Mouse (Mus musculus): ENCODE results near the gene Cmip. TPM values are rescaled to one million over a fixed set of nuclear protein-coding genes. Genes with fewer than 3 reads are reported as not detected.

The Cmip gene
- total RNA-seq (2021), result 100 to 1,000 TPM; 330 to 332 TPM
- long read RNA-seq, experiment 1, transcript Cmip-202 (21 exons, 2,408 nt), result major isoform, 13 of 28 reads
- long read RNA-seq, experiment 1, partial matches to known transcripts, result 7 of 28 reads
- long read RNA-seq, experiment 1, other reads (novel, unspliced or antisense), result 8 of 28 reads
- long read RNA-seq, experiment 2, transcript Cmip-202 (21 exons, 2,408 nt), result major isoform, 14 of 28 reads
- long read RNA-seq, experiment 2, partial matches to known transcripts, result 9 of 28 reads
- long read RNA-seq, experiment 2, other reads (novel, unspliced or antisense), result 5 of 28 reads

DNA sequence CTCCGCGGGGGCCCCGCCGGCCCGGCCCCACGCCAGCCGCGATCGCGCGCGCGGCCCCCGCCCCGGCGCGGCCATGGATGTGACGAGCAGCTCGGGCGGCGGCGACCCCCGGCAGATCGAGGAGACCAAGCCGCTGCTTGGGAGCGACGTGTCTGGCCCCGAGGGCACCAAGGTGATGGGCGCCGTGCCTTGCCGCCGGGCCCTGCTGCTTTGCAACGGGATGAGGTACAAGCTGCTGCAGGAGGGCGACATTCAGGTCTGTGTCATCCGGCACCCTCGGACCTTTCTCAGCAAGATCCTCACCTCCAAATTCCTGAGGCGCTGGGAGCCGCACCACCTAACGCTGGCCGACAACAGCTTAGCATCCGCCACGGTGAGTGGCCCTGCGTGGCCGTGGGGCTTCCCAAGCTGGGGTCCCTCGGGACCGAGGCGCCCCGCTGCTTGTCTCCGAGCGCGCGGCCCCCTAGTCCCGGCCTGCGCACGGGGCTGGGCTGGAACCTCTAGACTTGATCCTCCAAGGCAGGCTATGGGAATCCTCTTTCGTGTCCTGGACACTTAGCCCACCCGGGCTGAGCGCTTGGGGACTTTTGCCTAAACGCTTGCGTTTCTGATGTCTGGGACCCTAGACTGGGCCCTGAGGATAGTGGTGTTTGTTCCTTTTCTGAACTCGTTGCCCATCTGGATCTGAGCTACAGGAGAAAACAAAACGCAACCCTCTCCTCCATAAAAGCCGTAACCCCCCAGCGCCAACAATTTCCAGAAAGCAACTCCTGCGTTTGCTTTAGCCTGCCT lies at the start of gene Cmip:
Gene Cmip (plus strand): TSS at position 36 of the 792 bp plus-strand sequence.
- peak in 1 of 2 experiments; percentile 54 for DNase-seq (ENCODE audit: low spot score in 2 of 2)

DNA sequence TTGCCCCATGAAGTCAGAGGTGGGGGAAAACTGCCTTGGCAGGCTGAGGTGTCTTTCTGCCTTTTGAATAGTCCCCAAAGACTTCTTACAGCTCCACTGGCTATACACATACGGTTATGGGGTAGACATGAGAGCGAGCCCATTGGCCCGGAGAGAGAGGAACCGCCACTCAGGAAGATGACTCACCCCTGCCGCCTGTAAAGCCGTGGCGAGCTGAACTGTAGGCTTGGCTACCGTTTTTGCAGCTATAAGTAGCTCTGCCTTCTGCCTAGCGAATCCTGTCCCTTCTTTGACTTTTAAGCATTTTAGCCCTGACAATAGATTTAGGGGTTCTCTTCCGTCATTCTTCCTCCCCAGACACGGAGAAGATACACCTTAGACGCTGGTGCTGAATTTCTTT lies 47.7 kb upstream of the Cmip start:
- DNase-seq (ENCODE audit: low spot score in 2 of 2), result no peak

DNA sequence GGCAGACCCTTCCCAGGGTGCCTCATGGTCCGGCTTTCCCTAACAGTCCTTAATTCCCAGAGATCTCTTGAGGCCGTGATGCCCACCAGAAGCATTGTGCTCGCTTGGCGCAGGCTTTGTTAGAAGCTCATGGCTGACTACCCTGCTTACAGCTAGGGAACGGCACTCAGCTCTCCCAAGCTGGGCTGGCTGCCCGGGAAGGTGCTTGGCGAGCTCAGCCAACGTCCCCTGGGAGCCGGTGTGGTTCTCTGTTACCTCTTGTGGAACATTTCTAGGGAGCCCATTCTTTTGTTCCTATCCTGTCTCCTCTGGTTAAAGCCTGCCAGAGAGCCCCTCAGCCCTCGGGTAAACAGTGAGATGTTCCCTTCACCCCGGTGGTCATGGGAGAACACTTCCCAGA lies 44.8 kb upstream of the Cmip start:
- no peak for DNase-seq (ENCODE audit: low spot score in 2 of 2)

DNA sequence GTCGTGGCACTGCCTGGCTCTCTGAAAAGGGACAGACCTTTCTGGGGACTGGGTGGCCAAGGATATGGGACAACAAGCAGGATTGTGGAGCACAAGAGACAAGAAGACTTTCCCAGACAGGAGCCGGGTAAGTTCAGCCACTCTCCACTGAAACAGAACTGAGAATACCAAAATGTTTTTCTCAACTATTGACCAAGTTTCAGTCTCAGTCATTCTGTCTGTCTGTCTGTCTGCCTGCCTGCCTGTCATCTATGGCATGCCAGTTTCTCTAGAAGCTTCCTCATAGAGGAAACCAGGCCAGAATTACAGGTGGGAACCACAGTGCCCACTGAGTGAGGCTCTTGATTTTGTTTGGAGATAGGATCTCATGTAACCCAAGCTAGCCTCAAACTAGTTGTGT lies 39.1 kb upstream of the Cmip start:
- DNase-seq (ENCODE audit: low spot score in 2 of 2), result no peak

DNA sequence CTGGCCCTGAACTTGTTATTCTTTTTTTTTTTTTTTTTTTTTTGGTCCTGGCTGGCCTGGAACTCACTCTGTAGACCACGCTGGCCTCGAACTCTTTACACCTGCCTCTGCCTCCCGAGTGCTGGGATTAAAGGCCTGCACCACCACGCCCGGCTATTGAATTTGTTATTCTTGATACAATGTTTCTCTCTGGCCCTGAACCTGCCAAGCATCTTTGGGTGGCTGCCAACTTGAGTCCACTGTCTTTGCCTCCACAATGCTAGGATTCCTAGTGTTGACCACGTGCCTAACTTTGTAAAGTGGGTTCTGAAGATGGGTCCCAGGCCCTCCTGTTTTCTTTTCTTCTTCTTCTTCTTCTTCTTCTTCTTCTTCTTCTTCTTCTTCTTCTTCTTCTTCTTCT lies 34.5 kb upstream of the Cmip start:
- no peak for DNase-seq (ENCODE audit: low spot score in 2 of 2)

DNA sequence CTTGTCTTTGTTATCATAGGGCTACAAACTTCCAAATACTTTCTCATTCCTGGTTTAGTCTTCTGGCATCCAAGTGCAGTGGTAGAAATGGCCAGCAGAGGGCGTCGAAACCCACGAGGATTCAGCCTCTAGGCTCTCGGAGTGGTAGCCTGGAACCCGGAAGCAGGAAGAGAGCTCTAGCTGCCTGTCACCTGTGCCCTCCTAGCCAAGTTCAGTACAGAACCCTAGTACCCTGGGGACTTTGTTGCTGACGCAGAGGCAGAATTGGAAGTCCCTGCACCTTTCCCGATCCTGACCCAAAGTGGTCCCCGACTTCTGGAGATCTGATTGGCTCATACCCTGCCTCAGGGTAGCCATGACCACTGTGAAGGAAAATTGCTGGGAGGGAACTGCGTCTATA lies 32.2 kb upstream of the Cmip start:
- DNase-seq (ENCODE audit: low spot score in 2 of 2), result peak; percentile 83 to 89

DNA sequence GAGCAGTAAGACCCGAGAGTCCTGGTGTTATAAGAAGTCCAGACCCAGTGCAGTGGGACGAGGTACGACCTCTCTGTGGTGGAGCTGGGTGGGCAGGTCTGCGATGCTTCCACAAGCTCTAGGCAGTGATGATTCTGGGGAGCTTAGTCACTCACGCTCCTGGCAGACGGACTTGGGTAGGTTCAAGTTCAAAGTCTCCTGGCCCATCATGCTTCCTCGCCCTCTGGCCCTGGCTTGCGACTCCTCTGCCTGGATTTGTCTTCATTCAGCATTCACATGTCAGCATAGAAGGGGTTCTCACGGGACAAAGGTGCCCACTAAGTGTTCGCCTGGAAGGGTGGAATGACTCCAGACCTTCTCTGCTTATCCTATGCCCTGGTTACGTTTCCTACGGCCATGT lies 30.6 kb upstream of the Cmip start:
- DNase-seq (ENCODE audit: low spot score in 2 of 2), result no peak

DNA sequence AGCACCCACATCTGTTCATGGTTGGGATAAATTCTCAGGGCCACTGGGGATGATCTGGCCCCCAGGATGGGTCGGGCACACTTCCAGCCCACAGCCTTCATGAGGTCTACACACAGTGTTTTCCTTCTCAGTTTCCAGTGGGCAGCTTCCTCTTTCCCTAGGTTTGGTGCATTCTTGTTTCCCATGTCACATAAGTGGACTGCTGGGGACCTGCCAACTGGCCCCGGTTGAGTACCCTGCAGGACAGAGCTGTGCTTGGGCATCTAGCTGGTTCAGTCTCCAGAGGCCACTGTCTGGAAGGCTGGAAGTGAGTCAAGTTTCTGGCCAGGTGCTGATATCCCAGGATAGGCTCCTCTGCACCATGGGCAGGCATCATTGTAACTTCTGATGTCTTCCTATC lies 29.5 kb upstream of the Cmip start:
- no peak for DNase-seq (ENCODE audit: low spot score in 2 of 2)

DNA sequence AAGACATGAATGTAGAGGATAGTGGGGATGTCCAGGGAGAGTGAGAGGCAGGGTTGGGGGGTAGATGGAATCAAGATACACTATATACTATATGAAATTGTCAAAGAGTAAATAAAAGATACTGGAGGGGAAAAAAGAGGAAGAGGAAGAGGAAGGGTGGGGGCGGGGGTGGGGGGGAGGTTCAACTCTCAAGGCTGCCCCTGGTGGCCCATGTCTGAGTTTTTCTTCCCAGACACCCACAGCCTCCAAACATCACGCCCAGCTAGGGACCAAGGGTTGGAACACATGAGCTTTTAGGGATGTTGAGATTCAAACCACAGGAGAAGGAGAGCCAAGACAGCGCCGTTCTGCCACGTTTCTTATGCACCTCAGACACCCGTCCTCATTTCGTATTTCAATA lies 23.7 kb upstream of the Cmip start:
- DNase-seq (ENCODE audit: low spot score in 2 of 2), result no peak

DNA sequence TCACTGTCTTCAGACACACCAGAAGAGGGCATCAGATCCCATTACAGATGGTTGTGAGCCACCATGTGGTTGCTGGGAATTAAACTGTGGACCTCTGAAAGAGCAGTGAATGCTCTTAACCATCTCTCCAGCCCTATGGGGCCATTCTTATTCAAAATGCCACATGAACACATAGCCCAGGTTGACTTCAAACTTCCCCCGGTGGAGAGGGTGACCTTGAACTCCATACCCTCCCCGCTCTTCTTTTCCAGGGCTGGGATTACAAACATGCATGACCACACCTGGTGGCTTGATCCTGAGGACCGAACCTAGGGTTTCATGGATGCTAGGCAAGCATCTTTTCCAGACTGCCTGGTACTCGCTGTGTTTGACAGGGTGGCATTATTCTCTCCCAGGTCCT lies 20.3 kb upstream of the Cmip start:
- DNase-seq (ENCODE audit: low spot score in 2 of 2), result no peak

DNA sequence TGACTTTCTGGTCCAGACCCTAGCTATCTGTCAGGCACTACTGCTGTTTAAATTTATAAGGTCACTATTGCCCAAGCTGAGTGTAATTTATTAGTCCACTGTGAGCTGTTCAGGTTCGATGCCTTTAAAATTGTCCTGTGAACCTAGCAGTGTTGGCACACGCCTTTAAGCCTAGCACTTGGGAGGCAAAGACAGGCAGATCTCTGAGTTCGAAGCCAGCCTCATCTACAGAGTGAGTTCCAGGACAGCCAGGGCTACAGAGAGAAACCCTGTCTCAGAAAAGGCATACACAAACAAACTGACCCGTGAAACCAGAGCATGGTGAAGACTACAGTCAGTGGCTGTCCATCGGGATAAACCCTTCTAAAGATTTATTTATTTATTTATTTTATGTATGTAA lies 16.5 kb upstream of the Cmip start:
- no peak for DNase-seq (ENCODE audit: low spot score in 2 of 2)

DNA sequence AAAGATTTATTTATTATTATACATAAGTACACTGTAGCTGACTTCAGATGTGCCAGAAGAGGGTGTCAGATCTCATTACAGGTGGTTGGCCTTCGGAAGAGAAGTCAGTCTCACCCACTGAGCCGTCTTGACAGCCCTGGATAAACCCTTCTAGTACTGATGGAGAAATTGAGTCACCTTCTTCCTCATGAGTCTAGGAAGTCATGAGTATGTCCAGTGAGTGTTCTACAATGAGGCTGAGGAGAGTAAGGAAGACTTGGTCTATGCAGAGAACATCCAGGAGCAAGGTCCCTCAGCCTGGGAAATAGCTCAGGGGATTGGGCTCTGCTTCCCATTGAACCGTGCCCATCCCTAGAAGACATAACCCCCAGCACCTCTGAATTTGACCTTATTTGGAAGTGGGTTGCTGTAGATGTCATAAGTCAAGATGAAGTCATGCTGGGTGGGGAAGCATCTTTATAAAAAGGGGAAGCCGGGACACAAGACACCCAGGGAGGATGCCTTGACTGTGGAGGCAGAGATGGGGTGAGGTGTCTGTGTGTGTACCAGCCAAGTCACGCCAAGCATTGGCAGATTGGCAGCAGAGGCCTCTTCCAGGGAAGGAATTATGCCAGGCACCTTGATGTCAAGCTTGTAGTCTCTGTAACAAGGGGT lies 15.9 kb upstream of the Cmip start:
- DNase-seq (ENCODE audit: low spot score in 2 of 2), result no peak

DNA sequence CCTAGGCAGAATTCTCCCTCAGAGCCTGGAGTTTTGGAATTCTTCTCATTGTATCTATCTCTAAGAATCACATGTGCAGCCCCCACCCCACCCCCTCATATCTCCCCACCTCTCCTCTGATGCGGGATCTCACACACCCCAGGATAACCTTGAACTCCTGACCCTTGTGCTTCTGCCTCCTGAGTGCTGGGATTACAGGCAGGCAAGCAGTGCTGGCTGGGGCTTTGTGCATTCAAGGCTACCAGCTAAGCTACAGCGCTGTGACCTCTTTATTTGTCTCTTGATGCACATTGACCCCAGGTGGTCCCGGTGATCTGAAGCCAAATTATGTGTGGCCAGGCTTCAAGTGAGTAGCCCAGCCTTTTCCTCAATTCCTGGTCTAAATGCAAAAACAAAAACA lies 15.0 kb upstream of the Cmip start:
- DNase-seq (ENCODE audit: low spot score in 2 of 2), result no peak

DNA sequence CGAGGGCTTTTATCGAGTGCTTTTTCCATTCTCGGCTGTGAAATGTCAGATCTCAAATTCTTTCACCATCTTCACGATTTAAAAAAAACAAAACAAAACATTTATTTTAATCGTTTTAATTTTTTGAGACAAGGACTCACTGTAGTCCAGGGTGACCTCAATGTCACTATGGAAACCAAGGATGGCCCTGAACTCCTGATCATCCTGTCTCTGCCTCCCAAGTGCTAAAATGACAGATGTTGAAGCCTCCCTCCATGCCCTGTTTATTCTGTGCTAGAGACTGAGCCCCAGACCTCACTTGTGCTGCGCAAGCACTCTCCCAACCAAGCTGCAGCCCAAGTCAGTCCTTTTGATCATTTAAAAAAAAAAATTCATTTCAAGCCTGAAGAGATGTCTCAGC lies 14.6 kb upstream of the Cmip start:
- DNase-seq (ENCODE audit: low spot score in 2 of 2), result no peak

DNA sequence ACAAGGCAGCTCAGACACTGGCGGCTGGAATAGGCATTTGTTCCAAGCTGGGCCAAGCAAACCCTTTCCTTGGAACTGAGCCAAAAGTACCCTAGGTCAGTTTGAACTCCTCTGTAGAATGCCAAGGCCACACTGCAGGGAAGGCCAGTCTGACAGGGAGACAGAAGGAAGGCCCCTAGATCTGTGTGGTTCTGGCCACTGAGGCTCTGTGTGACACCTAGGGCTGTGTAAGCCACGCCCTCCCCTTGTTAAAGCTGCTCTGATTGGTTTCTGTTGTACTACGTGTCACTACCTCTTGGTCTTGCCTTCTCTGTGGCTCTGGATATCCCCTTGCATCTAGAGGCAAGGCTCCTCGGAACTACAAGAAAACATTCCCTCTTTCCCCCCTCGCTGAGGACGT lies 12.3 kb upstream of the Cmip start:
- DNase-seq (ENCODE audit: low spot score in 2 of 2), result no peak

DNA sequence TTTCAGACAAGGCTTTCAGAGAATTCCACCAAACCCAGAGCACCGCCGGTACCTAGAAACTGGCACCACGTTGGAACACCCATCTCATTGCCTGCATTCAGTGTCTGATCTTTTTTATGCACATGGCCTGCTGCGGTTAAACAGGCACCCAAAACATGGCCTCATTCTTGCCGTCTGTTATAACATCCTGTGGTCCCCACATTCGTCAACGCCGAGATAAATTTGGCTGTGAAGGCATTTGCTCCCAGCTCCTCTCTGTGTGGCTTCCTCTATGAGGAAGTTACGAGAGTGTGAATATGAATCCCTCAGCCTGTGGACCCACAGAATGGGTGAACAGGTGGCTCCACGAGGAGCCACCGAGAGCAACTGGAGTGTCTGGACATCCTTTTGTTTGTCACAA lies 8.5 kb upstream of the Cmip start:
- no peak for DNase-seq (ENCODE audit: low spot score in 2 of 2)

DNA sequence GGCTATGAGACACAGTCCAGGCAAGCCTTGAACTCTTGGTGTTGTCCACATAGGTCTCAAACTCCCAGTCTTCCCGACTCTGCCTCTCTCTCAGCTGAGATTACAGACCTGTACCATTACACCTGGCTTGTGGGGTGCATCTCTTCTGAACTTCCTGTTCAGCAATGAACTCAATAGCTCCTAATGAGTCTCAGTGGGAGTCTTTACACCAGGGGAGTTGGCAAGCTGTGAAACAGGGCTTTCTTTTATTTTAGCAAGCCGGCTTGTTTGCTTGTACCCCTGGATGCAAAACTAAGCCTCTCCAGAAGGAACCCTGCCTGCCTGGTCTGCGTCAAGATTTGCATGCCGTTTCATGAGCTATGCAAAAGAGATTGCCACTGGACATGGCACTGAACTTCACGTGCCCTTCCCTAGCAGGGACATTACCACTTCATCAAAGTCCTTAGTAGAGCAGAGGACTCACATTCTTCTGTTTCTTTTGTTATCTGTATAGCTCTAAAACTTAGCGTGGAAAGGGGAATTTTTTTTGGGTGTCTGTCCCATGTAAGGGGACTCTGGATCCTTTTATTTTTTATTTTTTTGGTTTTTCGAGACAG lies 5.7 kb upstream of the Cmip start:
- DNase-seq (ENCODE audit: low spot score in 2 of 2), result no peak

DNA sequence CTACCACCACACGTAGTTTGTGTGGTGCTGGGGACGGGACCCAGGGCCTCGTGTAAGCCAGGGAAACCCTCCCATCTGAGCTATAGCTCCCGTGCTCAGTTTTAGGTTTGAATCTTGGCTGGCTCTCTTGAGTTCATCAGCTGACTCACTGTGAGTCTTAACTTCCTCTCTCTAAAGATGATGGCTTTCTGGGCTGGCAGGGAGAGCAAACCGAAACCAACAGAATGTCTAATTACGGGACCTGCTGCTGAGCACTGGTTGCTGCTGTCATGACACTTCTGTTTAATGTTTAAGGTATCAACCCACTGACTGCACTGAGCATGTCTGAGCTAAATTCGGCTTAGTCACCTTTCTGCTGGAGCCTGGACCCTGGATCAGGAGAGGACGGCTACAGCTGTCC lies 4.2 kb upstream of the Cmip start:
- DNase-seq (ENCODE audit: low spot score in 2 of 2), result no peak

DNA sequence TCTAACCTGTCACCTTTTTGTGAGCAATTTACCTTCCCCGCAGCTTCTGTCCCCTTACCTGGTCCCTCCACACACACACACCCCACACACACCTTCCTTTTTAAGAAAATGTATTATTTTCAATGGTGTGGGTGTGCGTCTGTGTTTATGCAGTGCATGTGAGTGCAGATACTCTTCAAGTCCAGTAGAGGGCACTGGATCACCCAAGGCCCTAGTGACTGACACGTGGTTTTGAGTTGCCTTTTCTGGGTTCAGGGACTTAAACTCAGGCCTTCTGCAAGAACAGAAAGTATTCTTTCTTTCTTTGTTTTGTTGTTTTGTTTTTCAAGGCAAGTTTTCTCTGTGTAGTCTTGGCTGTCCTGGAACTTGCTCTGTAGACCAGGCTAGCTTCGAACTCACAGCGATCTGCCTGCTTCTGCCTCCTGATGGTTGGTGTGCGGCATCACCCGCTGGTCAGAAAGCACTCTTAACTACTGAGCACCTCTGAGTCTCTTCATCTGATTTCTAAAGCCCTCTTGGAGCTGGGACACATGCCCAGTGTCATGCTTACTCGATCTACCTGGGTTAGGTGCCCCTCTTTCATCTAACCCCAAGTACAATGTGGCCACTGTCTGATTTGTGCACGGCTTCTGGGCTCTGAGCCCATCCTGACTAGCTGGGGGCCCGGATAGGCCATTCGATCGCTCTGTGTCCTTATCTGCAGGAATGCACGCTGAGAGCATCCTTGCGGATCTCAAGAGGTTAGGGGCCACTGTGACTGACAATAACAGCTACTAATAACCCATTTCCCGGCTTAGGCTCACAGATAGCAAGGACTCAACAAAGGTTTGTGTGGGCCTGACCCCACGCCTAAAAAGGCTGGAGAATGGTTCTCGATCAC lies 3.2 kb upstream of the Cmip start:
- no peak for DNase-seq (ENCODE audit: low spot score in 2 of 2)

DNA sequence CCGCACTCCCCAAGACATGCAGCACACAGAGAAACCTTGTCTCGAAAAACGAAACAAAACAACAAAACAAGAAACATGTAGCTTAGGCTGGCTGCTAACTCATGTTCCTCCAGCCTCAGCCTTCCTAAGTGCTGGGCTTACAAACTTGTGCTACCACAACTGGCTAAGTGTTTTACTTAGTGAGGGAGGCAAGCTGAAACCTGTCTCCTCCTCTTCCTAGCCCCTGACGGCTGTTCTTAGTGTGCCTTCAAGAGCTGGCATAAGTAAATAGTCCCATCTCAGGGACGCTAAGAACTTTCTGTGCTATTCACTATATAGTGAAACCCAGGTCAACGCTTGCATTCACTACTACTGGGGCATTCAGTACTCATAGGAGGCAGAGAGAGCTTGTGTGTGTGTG lies 2.4 kb upstream of the Cmip start:
- no peak for DNase-seq (ENCODE audit: low spot score in 2 of 2)

All from layer of hippocampus, postnatal 14 days (tissue).